Mouse (Mus musculus) inflammation-experienced regulatory T-cells, adult 6 months (primary cell): ENCODE measurements around the gene Zdhhc9. TPM values are rescaled to one million over a fixed set of nuclear protein-coding genes. Genes with fewer than 3 reads are reported as not detected.
A peak's percentile ranks its signal among the peaks of the same experiment; 100 is the strongest.
"Not testable (repeated sequence)": the region's sequence is repeated elsewhere in the genome, so short reads cannot be mapped to it uniquely, and the experiment has no call there.

Experiments used
- ATAC-seq: one replicate; pipeline ENCODE4 v1.8.0; 2017
- polyA plus RNA-seq, 3 experiments: library from polyadenylated mRNA; unstranded; fragments of 100-300 nt; shearing (Covaris generic); gene quantifications; one replicate each; pipeline ENCODE4 v1.2.1; 2017

Zdhhc9 gene
- 1 to 10 TPM in 2 of 3 experiments, under 1 TPM in 1; 0.91 to 2.3 (median 1.4) TPM for polyA plus RNA-seq

DNA sequence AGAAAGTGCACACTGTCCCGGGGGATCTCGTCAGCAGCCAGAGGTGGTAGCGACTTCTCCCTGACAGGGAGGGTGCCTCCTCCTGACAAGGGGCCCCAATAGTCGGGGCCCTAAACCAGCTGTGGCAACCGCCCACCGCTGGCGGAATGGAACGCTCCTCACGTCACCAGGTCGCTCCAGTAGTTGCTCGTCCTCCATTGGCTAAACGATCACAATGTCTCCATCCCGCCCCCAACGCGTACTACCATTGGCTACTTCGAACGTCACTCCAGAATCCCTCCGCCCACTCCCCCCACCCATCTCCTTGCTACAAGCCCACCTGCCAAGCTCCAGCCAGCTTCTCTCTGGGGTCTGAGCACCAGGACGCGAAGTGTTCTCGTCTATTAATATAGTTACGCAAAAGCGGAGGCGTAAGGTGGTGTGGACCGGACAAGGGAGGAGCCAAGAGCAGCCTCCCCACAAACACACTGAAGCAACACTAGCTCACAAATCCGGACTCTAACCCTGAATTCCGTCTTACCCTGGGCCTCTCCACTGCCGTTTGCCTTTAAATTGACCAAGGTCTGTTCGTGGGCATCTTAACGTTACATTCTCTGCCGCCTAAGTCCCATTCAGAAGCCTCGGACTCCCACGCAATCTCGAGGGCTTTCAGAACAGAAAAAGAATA lies at the start of gene Zdhhc9:
TSS of gene Zdhhc9 (minus strand) at position 360 of the 667 bp plus-strand sequence.
- peak; percentile 99 for ATAC-seq

DNA sequence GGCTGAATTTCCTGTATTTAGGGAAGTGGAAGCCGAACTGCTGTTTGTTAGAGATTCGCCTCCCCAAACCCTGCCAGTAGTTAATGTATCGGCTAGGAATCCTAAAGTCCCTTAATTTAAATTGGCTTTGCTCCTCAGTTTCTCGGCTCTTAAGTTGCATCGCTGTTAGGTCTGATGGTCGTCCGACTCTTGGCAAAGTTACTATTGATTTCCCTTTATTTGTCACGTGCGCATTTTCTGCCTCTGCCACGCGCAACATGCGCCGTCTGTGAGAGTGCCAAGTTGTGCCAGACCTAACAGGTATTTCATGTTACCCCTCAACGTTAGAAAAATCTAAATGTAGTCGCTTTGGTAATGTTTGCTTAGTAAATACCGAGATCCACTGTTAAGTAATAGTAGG lies 48.3 kb upstream of the Zdhhc9 start:
- no peak for ATAC-seq

DNA sequence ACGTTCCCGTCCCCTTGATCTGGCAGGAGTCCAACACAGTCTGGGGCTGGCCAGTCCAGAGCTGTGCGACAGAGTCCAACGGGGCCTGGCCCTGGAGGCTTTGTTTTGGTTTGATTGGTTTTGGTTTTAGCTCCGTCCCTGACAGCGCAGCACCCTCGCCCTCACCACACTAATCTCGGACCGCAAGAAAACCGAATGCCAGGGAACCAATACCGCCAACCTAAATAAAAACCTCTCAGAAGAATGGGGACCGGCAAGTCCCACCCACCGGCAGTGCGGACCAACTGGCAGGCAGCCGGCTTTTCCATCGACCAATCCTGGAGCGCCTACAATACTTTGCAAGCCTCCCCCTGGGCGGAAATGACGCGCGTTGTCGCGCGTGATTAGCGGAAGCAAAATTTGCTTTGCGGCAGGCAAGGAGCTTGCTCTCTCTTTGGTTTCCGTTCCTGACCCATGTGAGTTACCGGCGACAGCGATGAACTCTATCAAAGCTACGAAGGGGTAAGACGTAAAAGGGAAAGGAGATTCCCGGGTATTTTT lies 47.9 kb upstream of the Zdhhc9 start, which contains the start of gene Utp14a:
TSS of gene Utp14a (plus strand) at position 395 of the 540 bp plus-strand sequence.
- ATAC-seq, result peak; percentile 98

DNA sequence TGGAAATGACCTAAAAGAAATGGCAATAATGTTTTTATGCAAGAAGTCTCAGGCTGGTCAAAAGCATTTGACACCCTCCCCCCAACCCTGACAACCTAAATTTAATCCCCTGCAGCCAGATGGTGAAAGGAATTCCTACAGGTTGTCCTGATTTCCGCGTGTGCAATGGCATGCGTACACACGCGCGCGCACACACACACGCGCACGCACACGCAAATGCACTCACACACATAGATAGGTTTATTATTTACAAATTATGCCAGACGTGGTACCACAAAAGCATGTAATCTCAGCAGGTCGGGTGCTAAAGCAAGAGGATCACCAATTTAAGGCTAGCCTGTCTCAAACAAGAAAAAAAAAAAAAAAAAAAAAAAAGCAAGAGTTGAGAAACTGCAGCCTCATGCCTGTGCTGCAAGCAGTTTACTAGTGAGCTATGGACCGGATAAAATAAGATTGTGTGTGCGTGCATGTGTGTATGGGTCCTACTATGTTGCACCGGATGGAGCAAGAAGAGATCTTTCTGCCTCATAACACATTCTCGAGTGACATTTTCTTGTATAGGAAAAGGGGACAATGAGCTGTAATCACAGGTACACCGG lies 47.3 kb upstream of the Zdhhc9 start:
- ATAC-seq, result peak; percentile 40

DNA sequence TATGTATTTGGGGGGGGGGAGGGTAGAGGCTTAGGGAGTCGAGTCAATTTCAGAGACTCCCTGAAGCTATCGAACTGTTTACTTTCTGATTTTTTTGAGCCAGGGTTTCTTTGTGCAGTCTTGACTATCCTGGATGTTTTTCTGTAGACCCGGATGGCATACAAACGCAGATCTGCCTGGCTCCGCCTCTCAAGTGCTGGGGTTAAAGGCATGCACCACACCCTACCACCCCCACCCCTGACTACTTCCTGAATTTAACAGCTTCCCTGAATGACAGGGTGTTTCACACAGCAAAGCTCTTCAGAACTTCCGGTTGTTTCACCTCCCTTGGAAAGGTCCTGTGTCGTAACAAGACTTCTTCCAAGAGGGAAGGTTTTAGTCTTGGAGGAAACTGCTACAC lies 25.7 kb upstream of the Zdhhc9 start:
- peak; percentile 99 for ATAC-seq

DNA sequence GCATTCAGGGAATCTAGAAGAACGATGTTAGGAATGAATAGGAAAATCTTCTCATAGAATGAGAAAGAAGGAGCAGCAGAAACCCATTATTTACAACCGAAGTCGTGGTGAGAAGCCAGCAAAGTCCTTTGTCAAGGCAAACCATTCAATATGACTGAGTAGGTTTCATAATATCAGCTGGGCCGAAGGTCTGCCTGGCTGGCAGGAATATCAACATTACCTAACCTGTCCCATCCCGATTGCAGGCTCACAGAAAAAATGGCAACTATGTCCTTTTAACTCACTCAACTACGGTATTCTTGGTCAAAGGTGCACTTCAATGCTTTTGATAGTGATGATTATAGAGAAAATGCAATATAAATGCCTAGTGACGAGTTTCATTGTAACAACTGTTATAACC lies 17.5 kb upstream of the Zdhhc9 start:
- no peak for ATAC-seq

DNA sequence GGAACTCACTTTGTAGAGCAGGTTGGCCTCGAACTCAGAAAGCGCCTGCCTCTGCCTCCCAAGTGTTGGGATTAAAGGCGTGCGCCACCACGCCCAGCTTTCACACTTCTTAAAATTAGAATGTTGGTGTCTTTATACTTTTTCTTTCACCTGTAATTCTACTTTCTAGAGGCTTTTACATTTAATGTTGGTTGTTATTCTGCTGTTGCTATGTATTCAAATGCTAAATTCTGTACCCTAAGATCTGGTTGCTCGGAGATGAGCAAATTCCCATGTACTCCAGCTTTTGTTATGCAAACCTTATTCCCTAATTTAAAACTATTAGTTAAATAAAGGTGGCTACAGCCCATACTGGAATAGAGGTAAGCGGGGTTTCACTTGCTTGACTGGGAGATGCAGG lies 14.0 kb upstream of the Zdhhc9 start:
- ATAC-seq, result no peak

DNA sequence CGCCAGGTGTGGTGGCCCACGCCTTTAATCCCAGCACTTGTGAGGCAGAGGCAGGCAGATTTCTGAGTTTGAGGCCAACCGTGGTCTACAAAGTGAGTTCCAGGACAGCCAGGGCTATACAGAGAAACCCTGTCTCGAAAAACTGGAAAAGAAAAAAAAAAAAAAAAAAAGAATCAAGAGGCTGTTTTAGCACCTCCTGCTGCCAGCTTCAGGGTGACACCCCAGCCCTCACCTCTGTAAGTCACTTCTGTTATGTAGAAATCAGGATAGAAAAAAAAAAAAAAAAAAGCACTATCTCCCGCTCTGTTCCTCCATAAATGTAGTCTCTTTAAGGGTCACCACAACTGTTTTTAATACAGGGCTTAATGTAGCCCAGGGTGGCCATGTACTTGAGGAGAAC lies 10.8 kb upstream of the Zdhhc9 start:
- ATAC-seq, result no peak

DNA sequence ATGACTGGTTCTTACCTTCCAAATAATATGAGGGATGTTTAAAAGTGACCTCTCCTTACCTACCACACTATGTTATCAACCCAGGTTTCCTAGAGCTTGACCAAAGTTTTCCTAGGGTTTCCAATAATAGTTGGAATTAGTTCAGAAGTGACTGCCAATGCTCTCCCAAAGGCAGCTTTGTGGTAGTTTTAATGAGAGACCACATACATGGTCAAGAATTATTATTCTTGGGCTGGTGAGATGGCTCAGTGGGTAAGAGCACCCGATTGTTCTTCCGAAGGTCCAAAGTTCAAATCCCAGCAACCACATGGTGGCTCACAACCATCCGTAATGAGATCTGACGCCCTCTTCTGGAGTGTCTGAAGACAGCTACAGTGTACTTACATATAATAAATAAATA lies 1.1 kb upstream of the Zdhhc9 start:
- ATAC-seq, result not testable (repeated sequence)

DNA sequence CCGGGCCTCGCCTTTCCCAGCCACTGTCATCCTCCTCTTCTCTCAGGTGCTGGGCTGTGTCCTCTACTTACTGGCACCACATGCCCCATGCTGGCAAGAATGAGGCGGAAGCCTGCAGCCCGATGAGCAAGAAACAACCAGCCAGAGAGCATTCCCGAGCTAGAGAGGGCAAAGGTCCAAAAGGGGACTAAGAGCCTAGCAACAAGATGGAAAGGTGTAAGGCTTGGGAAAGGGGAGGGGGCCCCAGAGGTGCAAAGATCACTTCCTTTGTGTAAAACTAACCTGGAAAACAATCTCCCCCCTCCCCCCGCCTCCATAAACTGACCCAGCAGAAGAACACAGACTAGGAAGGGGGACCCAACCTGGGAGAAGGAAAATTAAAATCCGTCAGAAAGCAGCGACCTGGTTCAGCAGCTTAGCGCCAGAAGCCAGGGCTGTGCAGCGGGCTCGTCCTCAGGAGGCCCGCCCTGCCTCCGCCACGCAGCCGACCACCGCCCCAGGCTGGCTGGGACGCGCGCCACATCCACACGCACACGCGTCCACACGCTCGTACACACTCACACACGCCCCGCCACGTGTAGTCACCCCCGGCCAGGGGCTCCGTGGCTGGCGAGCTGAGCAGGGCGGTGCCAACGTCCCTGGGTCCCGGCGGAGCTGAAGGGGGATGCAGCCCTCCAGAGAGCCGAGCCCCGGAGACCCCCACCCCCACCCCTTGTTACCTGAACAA lies 754 bp downstream of the Zdhhc9 start:
- peak; percentile 25 for ATAC-seq

DNA sequence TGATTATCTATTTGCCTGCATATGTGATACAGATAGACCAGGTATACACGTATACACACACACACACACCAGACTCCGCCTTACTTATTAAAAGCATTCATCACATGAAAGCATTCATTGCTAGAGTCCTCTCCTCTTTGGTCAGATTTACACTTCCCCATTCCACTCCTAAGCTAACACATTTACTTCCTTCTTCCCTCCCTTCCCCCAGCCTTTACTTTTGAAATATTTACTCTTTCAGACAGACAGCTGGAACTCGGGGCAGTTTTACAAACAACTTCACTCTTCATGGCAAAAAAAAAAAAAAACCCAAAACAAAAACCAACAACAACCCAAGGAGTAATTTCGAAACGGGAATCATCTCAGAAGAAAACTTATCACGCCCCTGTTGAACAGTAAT lies 4.2 kb downstream of the Zdhhc9 start:
- ATAC-seq, result no peak

DNA sequence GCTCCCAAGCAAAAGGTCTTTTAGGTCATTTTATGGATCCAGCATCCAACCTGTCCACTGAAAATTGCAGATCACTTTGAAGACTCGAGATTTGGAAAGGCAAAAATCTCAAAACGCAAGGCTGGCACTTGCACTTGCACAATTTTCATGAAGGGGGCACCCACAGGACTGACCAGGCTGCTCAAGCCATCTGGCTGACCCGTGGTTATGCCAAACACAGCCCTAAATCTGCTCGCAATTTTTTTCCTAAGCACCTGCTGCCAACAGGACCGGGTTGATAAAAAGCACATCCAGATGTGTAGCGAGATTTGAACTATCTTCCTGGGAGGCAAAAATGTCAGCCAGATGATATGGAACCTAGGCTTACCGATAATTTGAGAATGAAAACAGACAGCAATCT lies 4.9 kb downstream of the Zdhhc9 start:
- no peak for ATAC-seq

DNA sequence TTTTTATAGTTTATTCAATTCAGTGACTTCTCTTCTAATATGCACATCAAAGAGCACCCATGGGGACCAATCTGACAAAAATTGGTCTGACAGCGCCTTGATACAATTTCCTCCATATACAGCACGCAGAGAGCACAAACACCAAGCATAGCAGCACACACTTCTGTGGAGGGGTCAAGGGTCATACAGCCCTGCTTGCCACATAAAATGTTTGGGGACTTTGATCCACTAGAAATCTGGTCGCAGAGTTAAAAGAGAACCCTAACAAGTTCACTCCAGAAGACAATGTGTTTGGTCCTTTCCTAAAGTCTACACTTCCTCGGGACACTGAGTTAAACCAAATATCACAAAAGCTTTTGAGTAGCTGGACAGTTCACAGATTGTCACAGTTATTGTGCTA lies 5.7 kb downstream of the Zdhhc9 start:
- ATAC-seq, result no peak

DNA sequence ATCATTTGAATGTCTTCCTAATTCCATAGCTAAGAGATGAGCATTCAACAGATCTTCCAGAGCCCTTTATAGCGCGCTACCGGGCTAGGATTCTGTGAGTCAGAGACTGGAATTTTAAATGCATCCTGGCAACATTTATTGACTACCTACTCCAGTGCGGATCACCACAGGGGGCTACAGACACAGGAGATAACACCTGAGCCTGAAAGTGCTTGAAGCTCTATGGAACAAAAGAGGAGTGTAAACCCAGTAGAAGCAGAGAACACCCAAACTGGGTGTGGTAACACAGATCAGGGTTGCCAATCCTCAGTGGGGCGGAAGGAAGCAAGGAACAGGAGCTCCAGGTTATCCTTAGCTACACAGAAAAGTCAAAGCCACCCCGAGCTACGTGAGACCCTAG lies 6.2 kb downstream of the Zdhhc9 start:
- ATAC-seq, result no peak

DNA sequence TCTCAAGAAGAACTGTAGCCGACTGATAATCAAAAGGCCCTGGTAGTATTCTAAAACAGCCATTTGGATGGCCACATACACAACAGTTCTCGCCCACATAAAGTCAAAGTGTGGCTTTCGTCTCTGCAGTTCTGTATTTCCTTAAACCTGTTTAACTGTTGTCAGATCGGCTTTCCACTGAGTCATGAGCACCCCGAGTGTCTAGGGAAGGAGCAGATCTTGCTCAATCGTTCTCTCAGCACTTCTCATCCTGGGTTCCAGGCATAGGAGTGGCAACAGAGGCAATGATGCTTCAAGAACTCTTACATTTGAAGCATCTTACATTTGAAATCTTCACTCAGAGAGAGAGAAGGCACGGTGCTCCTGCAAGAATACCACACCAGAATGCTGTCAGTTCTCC lies 6.7 kb downstream of the Zdhhc9 start:
- ATAC-seq, result no peak

DNA sequence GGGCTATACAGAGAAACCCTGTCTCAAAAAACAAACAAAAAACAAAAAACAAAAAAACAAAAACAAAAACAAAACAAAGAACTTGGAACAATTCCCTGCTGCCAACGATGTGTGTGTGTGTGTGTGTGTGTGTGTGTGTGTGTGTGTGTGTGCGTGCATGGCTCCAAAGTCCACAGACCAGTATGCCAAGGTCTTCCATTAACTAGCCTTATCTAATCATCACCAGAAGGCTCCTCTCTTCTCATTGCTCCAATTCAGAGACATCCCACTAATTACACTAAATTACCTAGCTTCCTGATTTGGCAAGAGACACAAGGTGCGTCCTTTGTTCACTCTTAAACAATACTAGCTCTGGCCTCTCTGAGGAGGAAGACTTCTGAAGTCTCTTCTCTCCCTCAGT lies 8.0 kb downstream of the Zdhhc9 start:
- no peak for ATAC-seq

DNA sequence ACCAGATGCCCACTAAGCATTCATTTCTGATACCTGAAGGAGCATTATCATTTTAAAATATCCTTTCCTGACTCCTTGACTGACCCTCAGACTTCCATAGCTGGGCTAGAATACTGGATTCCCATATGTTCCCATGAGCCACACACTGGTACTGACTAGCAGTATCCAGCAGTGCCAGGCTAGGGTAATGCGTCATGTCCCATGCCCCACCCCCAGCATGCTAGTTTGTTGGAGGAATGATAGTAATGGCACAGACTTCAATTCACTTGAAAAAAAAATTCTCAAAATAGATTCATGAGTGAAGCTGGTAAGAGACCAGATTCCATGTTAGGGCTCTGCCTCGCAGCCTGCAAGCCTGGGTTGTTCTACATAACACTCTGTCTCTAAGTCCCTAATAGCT lies 9.7 kb downstream of the Zdhhc9 start:
- no peak for ATAC-seq

DNA sequence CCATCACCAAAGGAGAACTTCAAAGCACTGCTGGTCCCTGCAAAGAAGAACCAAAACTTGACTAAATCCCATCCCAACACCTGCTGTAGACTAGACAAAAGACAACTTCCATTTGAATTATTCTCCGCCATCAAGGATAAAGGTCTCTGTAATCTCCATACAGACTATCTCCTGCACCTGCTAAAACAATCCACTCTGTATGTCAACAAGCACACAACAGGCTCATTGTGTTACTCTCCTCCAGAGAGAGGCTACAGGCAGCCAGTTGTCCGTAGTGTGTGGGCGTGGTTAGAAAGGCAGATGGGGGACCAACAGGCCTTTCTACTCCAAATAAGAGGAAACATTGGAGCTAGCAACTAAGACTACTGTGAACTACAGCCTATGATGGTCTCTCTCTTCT lies 10.8 kb downstream of the Zdhhc9 start:
- ATAC-seq, result no peak

DNA sequence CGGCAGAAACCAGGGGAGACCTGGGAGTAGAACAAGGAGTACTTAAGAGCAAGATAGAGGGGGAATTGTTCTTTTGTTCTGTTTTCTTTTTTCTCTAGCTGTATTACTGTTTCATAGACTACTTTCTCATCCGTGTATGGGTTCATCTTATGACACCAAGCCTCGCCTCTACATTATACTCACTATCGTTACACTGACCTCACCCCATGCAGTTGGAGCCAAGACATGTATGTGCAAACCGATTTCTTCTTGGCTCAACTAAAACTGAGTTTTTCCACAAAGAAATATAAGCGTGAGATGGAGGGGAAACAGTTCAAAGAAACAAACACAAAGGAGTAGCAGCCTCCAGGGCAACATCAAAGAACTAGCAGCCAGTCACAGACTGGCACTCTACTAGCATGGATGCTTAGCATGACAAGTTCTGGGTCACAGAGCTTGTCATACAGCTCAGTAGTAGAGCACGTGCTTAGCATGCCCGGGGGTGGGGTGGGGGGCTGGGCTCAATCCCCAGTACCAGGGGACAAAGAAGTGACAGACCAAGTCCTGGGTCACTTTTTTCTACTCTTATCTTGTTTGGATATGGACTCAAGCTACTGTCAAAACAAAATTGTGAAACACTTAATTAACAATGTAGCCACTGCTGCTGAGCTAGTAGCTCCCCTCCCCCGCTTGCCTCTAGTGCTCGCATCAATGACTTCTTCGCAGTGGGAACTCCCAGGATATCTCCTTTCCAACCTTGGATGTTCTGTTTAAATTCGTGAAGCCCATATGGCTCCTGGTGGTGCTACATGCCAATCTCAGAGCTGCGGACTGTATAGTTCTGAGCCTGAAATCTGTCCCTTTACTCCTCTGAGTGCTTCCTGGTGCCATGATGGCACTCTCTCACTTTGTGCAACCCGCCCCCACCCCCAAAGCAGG lies 15.2 kb downstream of the Zdhhc9 start:
- no peak for ATAC-seq

DNA sequence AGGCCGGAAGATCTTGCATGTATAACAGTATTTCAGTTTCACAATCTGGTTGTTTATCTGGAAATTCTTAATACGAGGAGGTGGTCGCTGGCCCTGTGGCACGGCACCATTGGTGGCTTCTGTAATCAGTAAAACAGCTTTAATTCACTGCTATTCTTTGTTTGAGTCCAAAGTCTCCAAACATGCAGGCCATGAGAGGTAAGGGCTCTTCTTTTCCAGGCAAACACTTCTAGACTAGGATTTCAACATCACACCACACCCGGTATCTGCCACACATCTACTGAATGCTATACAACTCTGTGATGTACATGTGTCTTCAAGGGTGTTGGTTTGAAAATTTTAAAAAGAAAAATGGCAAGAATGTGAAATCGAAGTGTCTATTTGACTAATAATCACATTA lies 17.4 kb downstream of the Zdhhc9 start:
- ATAC-seq, result no peak

DNA sequence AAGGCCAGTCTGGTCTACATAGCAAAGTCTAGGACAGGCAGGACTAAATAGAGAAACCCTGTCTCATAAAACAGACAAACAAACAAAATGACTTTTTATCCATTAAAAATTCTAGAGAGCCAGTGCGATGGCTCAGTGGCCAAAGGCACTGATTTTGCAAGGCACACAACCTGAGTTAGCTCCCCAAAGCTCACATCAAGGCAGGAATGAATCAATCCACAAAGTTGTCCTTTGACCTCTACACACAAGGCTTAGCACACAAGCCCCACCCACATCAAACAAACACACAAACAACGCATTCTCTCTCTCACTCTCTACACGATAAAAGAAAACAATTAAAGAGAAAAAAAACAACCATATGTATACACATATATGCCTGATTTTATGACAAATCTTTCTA lies 24.0 kb downstream of the Zdhhc9 start:
- ATAC-seq, result no peak

DNA sequence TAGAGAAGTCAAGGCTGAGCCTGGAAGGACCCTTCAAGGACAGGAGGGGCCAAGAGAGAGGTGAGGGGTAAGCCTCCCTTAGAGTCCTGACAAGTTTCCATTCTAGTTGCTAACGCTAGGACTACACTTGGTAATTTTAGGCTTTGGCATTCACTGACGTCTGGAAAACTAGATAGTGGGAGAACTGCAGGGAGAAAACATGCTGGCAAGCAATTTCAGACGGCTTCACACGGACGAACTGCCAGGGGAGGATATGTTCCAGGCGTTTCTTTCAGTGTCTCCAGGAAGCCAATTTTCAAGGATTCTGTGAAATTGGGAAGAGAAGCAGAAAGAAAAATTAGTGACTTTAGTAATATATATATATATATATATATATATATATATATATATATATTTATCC lies 26.8 kb downstream of the Zdhhc9 start:
- no peak for ATAC-seq

DNA sequence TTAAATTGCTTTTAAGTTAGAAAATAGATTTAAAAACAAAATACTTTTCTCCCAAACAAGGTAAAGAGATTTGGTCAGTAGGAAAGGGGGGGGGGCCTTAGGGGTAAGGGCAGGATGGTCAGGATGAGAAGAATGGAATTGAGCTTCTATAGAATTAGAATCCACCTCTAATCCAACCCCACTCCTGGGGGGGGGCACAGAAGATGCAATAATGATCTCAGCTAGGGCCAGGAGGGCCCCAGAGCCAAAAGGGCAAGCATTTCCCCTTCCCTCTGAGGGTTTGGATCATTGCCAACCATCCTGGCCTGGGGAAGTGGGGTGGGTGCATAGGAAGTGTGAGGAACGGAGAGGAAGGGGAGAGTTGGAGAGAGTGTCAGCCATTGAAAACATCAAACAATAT lies 38.3 kb downstream of the Zdhhc9 start:
- no peak for ATAC-seq
